Mouse (Mus musculus) neural tube, embryonic 13.5 days (tissue): Measurements from ENCODE around the gene Elp4. TPM values are rescaled to one million over a fixed set of nuclear protein-coding genes. Genes with fewer than 3 reads are reported as not detected.

Experiments used
- ATAC-seq: fragments of 200-750 bp; cut with Nextera tagmentation; 2 replicates; pipeline ENCODE4 v1.8.0; 2017; ENCODE audit warnings: low read depth, mild to moderate bottlenecking, moderate TSS enrichment, moderate library complexity
- H3K27ac ChIP-seq: fragments of 300-500 bp; sonication (generic); replicated peaks from 2 replicates; pipeline ENCODE4 v1.5.1; 2015; ENCODE audit warnings: moderate library complexity, mild to moderate bottlenecking, inconsistent platforms
- H3K27me3 ChIP-seq: fragments of 300-500 bp; sonication (generic); 2 replicates; pipeline ENCODE4 v1.6.1; 2015; ENCODE audit warnings: mild to moderate bottlenecking, inconsistent platforms
- H3K36me3 ChIP-seq: fragments of 300-500 bp; sonication (generic); 2 replicates; pipeline ENCODE4 v1.6.1; 2015; ENCODE audit warnings: mild to moderate bottlenecking, inconsistent platforms
- H3K4me1 ChIP-seq: fragments of 300-500 bp; sonication (generic); replicated peaks from 2 replicates; pipeline ENCODE4 v1.6.1; 2015; ENCODE audit warnings: inconsistent platforms
- H3K4me2 ChIP-seq: fragments of 300-500 bp; sonication (generic); 2 replicates; pipeline ENCODE4 v1.6.1; 2015; ENCODE audit warnings: inconsistent platforms, mild to moderate bottlenecking, moderate library complexity
- H3K4me3 ChIP-seq: fragments of 300-500 bp; sonication (generic); 2 replicates; pipeline ENCODE4 v1.5.1; 2015; ENCODE audit warnings: mild to moderate bottlenecking, inconsistent platforms
- H3K9ac ChIP-seq: fragments of 300-500 bp; sonication (generic); 2 replicates; pipeline ENCODE4 v1.6.1; 2015; ENCODE audit warnings: moderate library complexity, mild to moderate bottlenecking, inconsistent platforms
- H3K9me3 ChIP-seq: fragments of 300-500 bp; sonication (generic); 2 replicates; pipeline ENCODE4 v1.6.1; 2016; ENCODE audit warnings: inconsistent platforms
- WGBS: fragments of 180-500 bp; shearing (Covaris S2); methylation state at CpG from one replicate; pipeline ENCODE4 v1.1.7; 2015; 5-methylcytosine and 5-hydroxymethylcytosine counted together
- polyA plus RNA-seq: library from polyadenylated mRNA; unstranded; fragments of >200 nt; fragmentation: Nextera tagmentation; extraction: Ambion mirVana; gene quantifications from 2 replicates; pipeline ENCODE4 v1.2.1, GENCODE M21; 2015

Gene Elp4
- polyA plus RNA-seq, 1 experiment from 2014 or later, result 42.5 TPM

DNA sequence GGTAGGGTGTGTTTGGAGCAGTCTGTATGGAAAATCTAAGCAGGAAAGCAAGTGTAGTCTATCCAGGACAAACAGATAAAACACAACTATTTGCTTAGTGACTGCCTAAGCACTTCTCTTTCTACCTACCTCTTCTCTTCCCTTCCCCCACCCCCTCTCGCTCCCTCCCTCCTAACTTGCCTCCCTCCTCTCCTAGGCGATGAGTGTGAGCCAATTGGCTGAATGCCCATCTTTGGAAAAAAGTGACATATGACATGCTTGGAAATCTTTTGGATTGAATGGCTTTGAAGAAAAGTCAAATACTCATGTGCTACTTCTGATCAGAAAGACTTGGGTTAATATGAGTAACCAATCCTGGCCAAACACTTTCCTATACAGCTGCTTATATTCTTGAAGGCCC is 199.0 kb downstream of the Elp4 start:
- no peak for ATAC-seq
- no peak overlapping the region for H3K27ac ChIP-seq
- H3K9ac ChIP-seq, result no peak overlapping the region
- 56% methylated on average over 2 of the region's 2 CpGs for WGBS
- H3K4me3 ChIP-seq, result no peak overlapping the region
- no peaks in the 10 kb centered on the region for H3K36me3 ChIP-seq
- 0 out of 2 replicates have a peak, but pooled peaks cover 4% of the 10 kb centered on the region for H3K4me1 ChIP-seq
- no peaks in the 10 kb centered on the region for H3K27me3 ChIP-seq
- no peaks in the 10 kb centered on the region for H3K9me3 ChIP-seq
- H3K4me2 ChIP-seq, result no peak overlapping the region

DNA sequence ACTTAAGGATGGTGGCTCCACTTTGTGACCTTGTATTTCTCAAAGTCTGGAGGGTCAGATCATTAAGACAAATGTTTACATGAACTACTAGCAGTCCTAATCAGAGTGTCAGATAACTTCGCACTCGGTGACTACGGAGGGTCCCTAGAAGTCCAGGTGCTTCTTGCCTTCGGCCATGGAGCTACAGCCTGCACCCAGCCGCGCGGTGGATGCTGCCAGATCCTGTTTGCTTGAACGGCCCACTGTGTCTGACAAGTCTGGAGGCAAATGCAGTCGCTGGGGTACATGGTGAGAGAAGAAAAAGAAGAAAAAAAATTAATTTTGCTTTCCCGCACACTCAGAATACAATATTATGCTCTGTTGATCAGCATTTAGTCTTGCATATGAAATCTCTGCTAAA is 201.8 kb downstream of the Elp4 start:
- Histone ChIP-seq H3K27ac (no peak overlapping the region), H3K9ac (no peak overlapping the region), H3K36me3 (no peaks in the 10 kb centered on the region), H3K27me3 (no peaks in the 10 kb centered on the region), H3K4me2 (no peak overlapping the region), H3K4me3 (no peak overlapping the region), H3K9me3 (no peaks in the 10 kb centered on the region), H3K4me1 (no peaks in the 10 kb centered on the region)
- 91% methylated on average over 10 of the region's 10 CpGs for WGBS
- no peak for ATAC-seq

DNA sequence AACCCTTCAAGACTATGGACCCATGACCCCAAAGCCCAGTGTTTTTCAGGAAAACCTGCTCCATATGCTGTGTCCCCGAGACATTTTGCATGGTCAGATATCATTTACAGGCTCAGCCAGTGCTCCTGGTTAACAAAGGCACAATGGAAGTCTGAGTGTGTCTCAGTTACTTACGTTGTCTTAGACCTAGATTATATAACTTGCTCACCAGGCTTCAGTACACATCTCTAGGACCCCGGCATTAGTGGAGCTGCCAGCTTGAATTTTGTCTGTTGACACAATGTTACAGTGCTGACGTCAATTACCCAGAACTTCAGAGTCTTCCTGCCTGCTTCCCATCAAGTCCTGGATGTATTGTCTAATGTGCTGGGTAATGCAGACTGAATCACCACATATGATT is 202.6 kb downstream of the Elp4 start:
- no peak for ATAC-seq
- Histone ChIP-seq H3K36me3 (no peaks in the 10 kb centered on the region), H3K9ac (no peak overlapping the region), H3K27ac (no peak overlapping the region), H3K4me1 (no peaks in the 10 kb centered on the region), H3K27me3 (no peaks in the 10 kb centered on the region), H3K4me3 (no peak overlapping the region), H3K4me2 (no peak overlapping the region), H3K9me3 (no peaks in the 10 kb centered on the region)
- 70% methylated on average over 4 of the region's 4 CpGs for WGBS

DNA sequence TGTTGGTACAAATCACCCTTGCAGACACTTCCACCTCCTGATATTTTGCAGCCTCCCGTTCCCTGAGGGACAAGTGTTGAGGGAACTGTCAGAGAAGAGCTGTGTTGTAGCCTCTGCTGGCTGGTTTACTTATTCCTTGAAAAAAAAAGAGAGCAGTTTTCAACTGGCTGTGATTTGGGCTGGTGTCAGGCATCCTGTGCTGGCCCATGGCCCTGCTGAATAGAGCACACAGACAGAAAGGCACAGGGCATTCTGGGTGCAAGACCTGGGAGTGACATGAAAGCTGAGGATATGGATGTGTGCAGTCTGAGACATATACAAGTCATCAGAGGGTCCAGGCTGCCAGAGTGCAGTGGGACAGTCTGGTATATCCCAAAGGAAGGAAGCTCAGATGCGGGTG is 205.7 kb downstream of the Elp4 start:
- Histone ChIP-seq H3K9ac (no peak overlapping the region), H3K36me3 (no peaks in the 10 kb centered on the region), H3K27ac (no peak overlapping the region), H3K4me2 (no peak overlapping the region), H3K4me3 (no peak overlapping the region), H3K9me3 (no peaks in the 10 kb centered on the region), H3K27me3 (0 out of 2 replicates have a peak, but pooled peaks cover 2% of the 10 kb centered on the region), H3K4me1 (no peaks in the 10 kb centered on the region)
- WGBS, result 78% methylated on average over 2 of the region's 2 CpGs
- no peak for ATAC-seq

DNA sequence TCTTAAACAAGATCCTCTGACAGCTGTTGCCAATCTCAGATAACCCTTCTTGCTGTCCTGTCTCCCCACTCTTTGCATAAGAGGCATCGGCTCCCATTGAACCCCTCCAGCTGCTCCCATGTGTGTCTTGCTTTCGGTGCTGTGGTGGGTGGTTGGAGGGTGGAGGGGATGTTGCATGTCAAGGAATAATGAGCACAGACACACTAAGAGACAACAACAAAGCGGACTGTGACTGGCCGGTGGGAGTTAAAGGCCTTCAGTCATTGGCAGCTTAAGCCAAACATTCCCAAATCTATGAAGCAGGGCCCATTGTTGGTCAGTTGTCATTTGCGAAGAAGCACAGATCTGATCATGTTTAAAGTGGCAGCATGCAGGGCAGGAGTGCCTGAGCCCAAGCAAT is 206.6 kb downstream of the Elp4 start:
- Histone ChIP-seq H3K27ac (no peak overlapping the region), H3K27me3 (peaks cover 10% of the 10 kb centered on the region), H3K36me3 (no peaks in the 10 kb centered on the region), H3K9ac (no peak overlapping the region), H3K4me1 (no peaks in the 10 kb centered on the region), H3K4me3 (no peak overlapping the region), H3K4me2 (no peak overlapping the region), H3K9me3 (no peaks in the 10 kb centered on the region)
- WGBS, result 76% methylated on average over 5 of the region's 5 CpGs
- no peak for ATAC-seq

DNA sequence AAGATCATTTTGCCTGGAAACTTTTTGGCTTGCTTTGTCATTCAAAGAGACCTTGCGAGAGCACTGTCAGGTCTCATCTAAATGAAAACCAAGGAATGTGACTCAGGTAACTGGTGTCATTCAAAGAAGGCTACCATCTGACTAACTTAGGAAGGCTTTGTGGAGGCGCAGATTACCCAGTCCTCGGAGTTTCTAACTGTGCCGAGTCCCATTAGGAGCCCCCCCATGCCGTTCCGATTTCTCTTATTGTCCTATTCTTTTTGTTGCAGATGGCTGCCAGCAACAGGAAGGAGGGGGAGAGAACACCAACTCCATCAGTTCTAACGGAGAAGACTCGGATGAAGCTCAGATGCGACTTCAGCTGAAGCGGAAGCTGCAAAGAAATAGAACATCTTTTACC is 213.1 kb downstream of the Elp4 start:
- ATAC-seq, result no peak
- H3K4me1 ChIP-seq, result peaks cover 48% of the 10 kb centered on the region
- H3K4me3 ChIP-seq, result no peak overlapping the region
- H3K36me3 ChIP-seq, result no peaks in the 10 kb centered on the region
- H3K27ac ChIP-seq, result no peak overlapping the region
- WGBS, result 9% methylated on average over 10 of the region's 10 CpGs
- peaks cover 73% of the 10 kb centered on the region for H3K27me3 ChIP-seq
- no peak overlapping the region for H3K9ac ChIP-seq
- H3K4me2 ChIP-seq, result no peak overlapping the region
- no peaks in the 10 kb centered on the region for H3K9me3 ChIP-seq

DNA sequence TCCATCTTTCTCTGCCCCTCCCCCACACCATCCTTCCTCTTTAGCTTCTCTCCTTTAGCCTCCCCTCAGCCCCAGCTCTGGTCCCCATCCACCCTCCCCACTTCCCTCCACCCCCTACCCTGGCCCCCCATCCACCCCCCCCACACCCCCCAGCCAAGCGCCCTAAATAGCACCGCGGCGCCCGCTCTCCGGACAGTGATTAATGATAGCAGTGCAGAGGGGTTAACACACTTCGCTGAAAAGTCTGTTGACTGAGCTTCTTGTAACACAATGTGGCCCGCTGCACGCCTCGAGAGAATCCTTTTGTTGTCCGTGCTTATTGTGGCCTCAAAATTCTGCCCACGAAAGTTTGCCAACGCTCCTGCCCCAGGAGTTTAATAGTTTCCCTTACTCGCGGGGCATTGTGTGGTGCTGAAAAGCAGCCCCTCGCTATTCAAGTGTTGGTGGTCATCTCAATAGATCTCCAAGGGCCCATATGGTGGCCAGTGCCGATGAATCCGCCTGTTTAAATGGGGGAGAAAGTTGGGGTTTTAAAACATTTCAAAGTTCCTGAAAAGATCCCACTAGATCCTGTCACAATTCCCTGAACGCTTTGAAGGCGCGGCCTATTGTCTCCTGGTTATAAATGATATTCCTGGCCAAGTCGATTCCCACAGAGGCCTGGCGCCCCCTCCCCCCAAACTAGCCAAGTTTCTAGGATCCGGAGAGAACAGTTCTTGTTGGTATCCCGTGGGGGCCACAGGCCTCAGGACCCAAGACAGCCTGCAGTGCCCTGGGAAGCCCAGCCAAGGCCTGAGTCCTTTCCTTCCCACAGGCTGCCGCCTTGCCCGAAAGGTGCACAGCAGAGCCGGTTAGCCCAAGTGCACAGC is 214.4 kb downstream of the Elp4 start:
- ATAC-seq, result peak; percentile 60
- H3K4me2 ChIP-seq, result peak overlapping the region; percentile 50
- no peaks in the 10 kb centered on the region for H3K36me3 ChIP-seq
- no peaks in the 10 kb centered on the region for H3K9me3 ChIP-seq
- H3K27ac ChIP-seq, result peak overlapping the region; percentile 43; the same call in 1 of the 2 replicates
- H3K27me3 ChIP-seq, result peaks cover 86% of the 10 kb centered on the region
- peaks cover 49% of the 10 kb centered on the region for H3K4me1 ChIP-seq
- WGBS, result 1% methylated on average over 28 of the region's 28 CpGs
- H3K9ac ChIP-seq, result no peak overlapping the region
- peak overlapping the region; percentile 17; the same call in 1 of the 2 replicates for H3K4me3 ChIP-seq

DNA sequence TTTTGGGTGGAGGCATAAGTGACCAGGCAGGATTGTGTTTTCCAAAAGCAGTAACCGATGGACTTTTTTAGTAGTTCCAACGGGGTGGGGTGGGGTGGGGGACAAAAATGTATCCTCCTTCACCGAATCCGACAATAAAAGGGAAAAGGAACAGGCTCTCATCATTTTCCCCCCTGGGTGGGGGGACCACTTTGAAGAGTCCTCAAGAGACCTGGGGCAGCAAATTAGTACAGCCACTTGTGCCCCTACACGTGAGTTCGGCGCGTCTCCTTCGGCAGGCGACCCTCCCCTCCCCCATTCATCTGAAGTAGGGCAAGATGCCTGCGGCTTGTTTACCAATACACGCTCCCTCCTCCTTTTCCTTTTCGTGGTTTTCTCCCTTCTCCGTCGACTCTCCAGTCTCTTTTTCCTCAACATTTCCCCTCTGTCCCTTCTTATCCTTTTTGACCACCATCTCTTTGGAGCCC is 215.0 kb downstream of the Elp4 start:
- Histone ChIP-seq H3K4me1 (peaks cover 49% of the 10 kb centered on the region), H3K36me3 (no peaks in the 10 kb centered on the region), H3K4me2 (peak overlapping the region; percentile 50), H3K27me3 (peaks cover 91% of the 10 kb centered on the region), H3K27ac (0 out of 2 replicates have a peak overlapping the region, but pooled peaks have one; percentile 33), H3K4me3 (peak overlapping the region; percentile 17), H3K9ac (no peak overlapping the region), H3K9me3 (no peaks in the 10 kb centered on the region)
- peak; percentile 4; the same call in 1 of the 2 replicates for ATAC-seq
- WGBS, result 0% methylated on average over 15 of the region's 15 CpGs

DNA sequence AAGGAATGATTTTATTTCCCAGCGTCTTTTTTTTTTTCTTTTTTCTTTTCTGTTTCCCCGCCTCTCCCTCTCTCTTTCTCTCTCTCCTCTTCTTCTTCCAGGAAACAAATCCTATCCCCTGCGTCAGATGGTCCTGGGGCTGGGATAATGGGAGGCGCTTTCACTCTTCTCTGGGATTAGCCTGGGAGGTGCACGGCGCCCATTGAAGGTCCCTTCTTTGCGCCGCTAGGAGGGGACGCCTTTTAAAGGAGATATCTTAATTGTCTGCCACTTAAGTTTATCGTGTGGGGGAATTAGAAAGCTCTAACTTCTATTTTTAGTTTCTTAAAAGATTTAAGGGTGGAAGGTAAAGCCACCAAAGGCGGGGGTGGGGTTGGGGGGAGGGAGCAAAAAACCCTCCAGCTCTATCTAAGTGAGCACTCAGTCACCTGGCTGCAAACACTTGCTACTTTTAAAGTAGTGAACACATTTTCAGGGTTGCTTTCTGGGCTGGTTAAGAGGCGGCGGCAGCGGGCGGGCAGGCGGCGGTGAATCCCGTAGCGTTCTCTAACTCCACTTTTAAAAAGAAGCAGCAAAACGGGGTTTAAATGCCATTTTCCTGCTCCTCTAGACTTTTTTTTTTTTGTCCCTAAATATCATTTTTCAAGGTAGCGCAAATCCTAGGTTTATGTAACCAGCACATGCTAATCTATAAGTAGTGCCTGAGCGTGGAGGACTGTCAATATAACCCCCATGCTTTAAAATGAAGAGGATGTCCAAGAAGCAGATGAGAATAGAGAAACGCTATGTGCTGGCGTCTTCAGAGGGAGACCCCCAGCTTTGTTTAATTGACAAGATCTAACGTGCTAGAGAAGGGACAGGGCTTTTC is 215.7 kb downstream of the Elp4 start:
- 2% methylated on average over 25 of the region's 25 CpGs for WGBS
- peak overlapping the region; percentile 26; the same call in 1 of the 2 replicates for H3K9ac ChIP-seq
- no peak for ATAC-seq
- H3K27ac ChIP-seq, result no peak overlapping the region
- peaks cover 96% of the 10 kb centered on the region for H3K27me3 ChIP-seq
- peak overlapping the region; percentile 50 for H3K4me2 ChIP-seq
- no peaks in the 10 kb centered on the region for H3K36me3 ChIP-seq
- peak overlapping the region; percentile 20 for H3K4me3 ChIP-seq
- peaks cover 49% of the 10 kb centered on the region for H3K4me1 ChIP-seq
- H3K9me3 ChIP-seq, result no peaks in the 10 kb centered on the region

DNA sequence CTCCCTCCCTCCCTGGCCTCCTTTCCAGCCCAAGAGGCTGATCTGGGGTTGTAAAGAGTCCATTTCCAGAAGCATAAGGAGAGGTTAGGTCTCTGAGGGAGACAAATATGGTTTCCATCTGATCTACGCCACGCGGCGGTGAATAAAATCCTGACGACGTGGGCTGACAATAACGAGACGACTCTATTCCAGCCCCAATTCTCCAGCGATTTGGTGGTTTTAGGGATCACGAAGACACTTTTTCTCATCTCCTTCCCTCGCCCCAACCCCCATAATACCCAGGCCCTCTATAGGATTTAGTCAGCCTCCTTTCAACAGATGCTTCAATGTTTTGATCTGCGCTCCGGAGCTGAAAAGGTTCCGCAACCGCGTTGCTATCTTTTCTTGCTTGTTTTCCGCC is 216.4 kb downstream of the Elp4 start:
- no peak for ATAC-seq
- Histone ChIP-seq H3K4me3 (peak overlapping the region; percentile 20), H3K27ac (peak overlapping the region; percentile 56), H3K36me3 (no peaks in the 10 kb centered on the region), H3K9ac (peak overlapping the region; percentile 18; the same call in 1 of the 2 replicates), H3K4me1 (peaks cover 51% of the 10 kb centered on the region), H3K9me3 (no peaks in the 10 kb centered on the region), H3K27me3 (peaks cover 95% of the 10 kb centered on the region), H3K4me2 (peak overlapping the region; percentile 50)
- WGBS, result 2% methylated on average over 17 of the region's 17 CpGs

DNA sequence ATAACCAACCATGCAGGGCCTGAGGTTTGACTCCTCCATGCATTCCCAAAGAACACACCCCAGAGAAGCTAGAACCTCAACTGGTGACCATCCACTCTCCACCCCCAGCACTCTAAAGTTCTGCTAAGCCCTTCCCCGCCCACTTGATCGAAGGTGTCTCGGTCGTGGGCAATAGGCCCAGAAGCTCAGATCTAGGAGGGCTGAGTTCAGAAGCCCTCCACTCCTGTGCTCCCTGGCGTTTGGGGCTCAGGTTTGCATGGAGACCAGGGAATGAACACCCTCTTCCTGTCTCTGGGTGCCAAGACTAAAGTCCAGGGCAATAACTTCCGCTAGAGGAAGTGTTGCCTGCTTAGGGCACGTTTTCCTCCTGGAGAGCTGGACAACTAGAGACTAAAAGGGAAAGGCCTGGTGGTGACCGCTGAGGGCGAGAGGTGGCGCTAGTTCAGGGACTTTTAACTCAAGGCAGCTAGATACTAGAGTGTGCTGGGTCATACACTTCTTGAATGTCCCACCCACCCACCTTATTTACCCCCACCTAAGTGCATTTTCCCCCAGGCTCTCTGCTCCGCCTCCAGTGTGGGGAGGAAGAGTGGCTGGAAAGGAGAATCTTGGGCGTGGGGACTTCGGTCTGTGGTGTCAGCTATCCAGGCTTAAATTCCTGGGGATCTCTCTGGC is 216.9 kb downstream of the Elp4 start:
- Histone ChIP-seq H3K4me3 (peak overlapping the region; percentile 20), H3K36me3 (no peaks in the 10 kb centered on the region), H3K9me3 (no peaks in the 10 kb centered on the region), H3K4me2 (peak overlapping the region; percentile 50), H3K4me1 (peaks cover 57% of the 10 kb centered on the region), H3K9ac (peak overlapping the region; percentile 18; the same call in 1 of the 2 replicates), H3K27me3 (peaks cover 95% of the 10 kb centered on the region), H3K27ac (peak overlapping the region; percentile 56)
- ATAC-seq, result peak; percentile 29; the same call in 1 of the 2 replicates
- 10% methylated on average over 13 of the region's 13 CpGs for WGBS
